Mouse (Mus musculus): Measurements from ENCODE around the gene Usp6nl. TPM values are rescaled to one million over a fixed set of nuclear protein-coding genes. Genes with fewer than 3 reads are reported as not detected.

Usp6nl gene
- polyA plus RNA-seq, 1 experiment, result 1.9 TPM

DNA sequence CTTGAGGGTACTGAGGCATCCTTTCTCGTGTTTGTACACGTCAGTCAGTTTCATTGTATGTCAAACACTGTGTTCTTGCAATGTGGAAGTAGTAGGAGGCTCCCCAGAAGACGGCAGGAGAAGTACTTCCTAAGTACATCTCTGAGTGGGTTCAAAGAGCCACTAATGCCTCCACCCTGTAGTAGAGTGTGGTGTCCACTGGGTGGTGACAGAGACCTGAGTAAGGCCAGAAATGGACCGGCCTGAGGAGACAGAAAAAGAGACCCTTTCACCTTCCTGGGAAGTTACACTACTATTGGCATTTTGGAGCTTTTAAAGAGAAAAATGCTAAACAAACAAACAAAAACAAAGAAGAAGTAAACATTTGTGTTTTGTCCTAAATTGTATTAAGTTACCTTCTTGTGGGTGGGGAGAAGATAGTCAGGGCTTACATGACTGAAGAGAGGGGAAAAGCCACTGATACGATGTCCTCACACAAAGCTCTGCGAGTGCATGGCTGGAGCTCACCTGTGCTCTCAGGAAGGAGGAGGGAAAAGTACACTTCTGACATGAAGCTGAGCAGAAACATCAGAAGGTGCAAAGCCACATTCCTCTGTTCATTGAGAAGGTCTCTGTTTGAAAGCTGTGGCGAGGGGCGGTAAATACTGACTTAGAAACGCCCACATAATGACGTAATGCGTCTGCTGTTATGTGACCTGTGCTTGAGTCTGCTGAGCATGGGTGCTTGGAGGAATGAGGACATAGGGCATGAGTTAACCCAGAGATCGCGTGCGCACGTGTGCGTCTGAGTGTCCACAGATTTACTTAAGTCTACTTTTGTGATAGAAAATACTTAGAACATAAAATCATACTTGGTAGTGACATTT is 113.9 kb downstream of the Usp6nl start:
- Histone ChIP-seq H3K4me1 (peaks cover 82% of the 10 kb centered on the region), H3K4me3 (replicated peaks) (no peak overlapping the region), H3K36me3 (replicated peaks; ENCODE audit: low read length) (peaks cover 75% of the 10 kb centered on the region), H3K27me3 (replicated peaks) (no peaks in the 10 kb centered on the region), H3K9me3 (0 out of 2 replicates have a peak, but pooled peaks cover 4% of the 10 kb centered on the region)
- TF ChIP-seq FLI1 (IDR thresholded peaks at IDR 0.05; ENCODE audit: low read length), result no peak
- no peak for TF ChIP-seq GATA1 (IDR thresholded peaks at IDR 0.05; ENCODE audit: borderline replicate concordance, low read length)

DNA sequence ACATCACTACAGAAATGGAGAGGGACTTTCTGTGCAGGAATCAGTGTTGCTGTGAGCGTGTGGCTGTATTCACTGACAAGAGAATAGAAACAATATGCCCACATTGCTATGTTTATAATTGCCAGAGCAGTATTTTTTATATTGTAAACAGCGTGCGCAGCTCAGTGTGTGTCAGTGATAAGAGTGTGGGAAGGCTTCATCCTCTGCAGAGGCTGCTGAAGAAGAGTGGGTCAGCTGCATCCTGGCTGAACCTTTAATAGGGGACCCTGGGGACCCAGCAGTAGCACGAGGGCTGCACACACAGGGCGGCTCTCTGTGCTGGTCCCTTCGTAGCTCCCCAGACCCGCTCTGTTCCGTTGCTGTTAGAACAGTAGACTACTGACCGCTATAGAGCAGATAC is 119.2 kb downstream of the Usp6nl start:
- TF ChIP-seq GATA1 (IDR thresholded peaks at IDR 0.05; ENCODE audit: borderline replicate concordance, low read length) (no peak), FLI1 (IDR thresholded peaks at IDR 0.05; ENCODE audit: low read length) (no peak)
- Histone ChIP-seq H3K4me3 (replicated peaks) (peak overlapping the region; percentile 88), H3K4me1 (peaks cover 95% of the 10 kb centered on the region), H3K9me3 (0 out of 2 replicates have a peak, but pooled peaks cover 4% of the 10 kb centered on the region), H3K27me3 (replicated peaks) (no peaks in the 10 kb centered on the region), H3K36me3 (replicated peaks; ENCODE audit: low read length) (peaks cover 43% of the 10 kb centered on the region)

DNA sequence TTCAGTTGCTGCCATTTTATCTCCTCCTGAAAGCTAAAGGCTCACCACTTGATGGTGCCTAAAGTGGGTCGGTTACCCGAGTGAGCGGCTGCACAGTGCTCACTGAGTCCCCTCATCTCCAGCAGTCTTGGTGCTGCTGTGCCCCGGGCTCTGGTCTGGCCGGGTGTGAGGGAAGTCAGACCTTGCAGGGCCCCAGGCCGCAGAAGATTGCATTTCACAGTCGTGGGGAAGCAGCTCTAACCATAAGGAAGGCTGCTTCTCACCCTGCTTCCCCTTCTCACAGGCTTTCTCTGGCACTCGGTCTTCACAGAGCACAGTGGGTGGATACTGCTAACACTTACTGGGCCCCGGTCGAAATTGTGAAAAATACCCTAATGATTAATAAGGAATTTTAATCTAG is 119.8 kb downstream of the Usp6nl start:
- 0 out of 2 replicates have a peak, but pooled peaks cover 2% of the 10 kb centered on the region for H3K9me3 ChIP-seq
- H3K36me3 ChIP-seq (replicated peaks; ENCODE audit: low read length), result peaks cover 42% of the 10 kb centered on the region
- H3K4me3 ChIP-seq (replicated peaks), result peak overlapping the region; percentile 88
- H3K27me3 ChIP-seq (replicated peaks), result no peaks in the 10 kb centered on the region
- peaks cover 97% of the 10 kb centered on the region for H3K4me1 ChIP-seq
- TF ChIP-seq GATA1 (IDR thresholded peaks at IDR 0.05; ENCODE audit: borderline replicate concordance, low read length), result no peak
- TF ChIP-seq FLI1 (IDR thresholded peaks at IDR 0.05; ENCODE audit: low read length), result no peak

DNA sequence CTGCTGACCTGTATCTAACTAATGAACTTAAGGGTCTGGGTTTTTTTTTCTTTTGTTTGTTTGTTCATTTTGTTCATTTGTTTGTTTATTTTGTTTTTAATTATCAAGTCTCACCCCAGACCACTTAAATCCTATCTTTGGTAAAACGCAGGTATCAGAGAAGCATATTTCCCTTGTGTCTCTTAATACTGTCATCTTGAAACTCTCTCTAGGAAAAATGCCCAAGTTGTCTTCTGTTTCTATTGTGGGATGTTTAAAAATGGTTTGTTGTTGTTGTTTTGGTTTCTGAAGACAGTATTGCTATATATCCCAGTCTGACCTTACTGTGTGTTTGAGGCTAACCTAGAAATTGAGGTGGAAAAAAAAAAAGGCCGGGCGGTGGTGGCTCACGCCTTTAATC is 121.5 kb downstream of the Usp6nl start:
- Histone ChIP-seq H3K36me3 (replicated peaks; ENCODE audit: low read length) (peaks cover 32% of the 10 kb centered on the region), H3K4me1 (peaks cover 91% of the 10 kb centered on the region), H3K4me3 (replicated peaks) (no peak overlapping the region), H3K9me3 (no peaks in the 10 kb centered on the region), H3K27me3 (replicated peaks) (no peaks in the 10 kb centered on the region)
- TF ChIP-seq FLI1 (IDR thresholded peaks at IDR 0.05; ENCODE audit: low read length) (no peak), GATA1 (IDR thresholded peaks at IDR 0.05; ENCODE audit: borderline replicate concordance, low read length) (no peak)

DNA sequence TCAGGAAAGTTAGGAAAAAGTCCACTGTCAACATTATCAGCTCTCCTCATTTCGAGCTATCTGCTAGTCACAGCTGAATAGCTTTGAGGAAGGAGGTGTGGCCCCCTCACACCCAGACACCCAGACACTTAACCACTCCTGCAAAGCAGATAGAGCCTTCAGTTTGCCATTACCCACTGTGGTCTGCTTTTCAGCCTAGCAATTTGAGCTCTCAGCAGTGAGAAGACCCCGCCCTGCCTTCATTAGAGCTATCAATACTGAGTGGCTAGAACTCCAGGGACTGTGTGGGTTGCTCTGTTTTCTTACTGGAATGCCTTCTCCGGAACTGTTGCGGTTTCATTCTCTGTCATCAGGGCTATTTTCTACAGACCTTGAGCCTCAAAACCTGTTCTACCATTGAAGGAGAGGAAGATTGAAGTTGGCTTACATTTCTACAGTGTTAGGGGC is 122.3 kb downstream of the Usp6nl start:
- TF ChIP-seq FLI1 (IDR thresholded peaks at IDR 0.05; ENCODE audit: low read length) (no peak), GATA1 (IDR thresholded peaks at IDR 0.05; ENCODE audit: borderline replicate concordance, low read length) (no peak; the same call in 2 of the 3 replicates)
- Histone ChIP-seq H3K4me1 (peaks cover 87% of the 10 kb centered on the region), H3K9me3 (no peaks in the 10 kb centered on the region), H3K27me3 (replicated peaks) (no peaks in the 10 kb centered on the region), H3K4me3 (replicated peaks) (peak overlapping the region; percentile 85), H3K36me3 (replicated peaks; ENCODE audit: low read length) (peaks cover 32% of the 10 kb centered on the region)

DNA sequence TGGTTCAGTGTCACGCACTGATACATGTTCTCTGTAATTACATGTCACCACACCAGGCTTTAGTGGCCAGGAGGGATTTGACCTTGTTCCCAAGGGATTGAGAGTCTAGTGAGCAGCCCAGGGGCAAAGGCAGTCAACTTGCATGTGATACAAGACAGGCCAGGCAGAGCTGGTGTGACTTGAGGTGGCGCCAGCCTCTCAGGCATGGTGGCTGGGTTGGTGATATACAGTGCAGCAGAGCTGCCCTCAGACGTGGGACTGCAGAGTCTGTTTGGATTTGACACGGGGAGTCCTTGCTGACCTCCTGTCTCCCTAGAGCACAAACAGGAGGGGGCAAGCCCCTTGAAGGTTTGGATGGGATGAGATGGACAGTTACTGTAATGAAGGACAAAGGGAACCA is 123.4 kb downstream of the Usp6nl start:
- Histone ChIP-seq H3K27me3 (replicated peaks) (no peaks in the 10 kb centered on the region), H3K4me3 (replicated peaks) (no peak overlapping the region), H3K36me3 (replicated peaks; ENCODE audit: low read length) (peaks cover 21% of the 10 kb centered on the region), H3K4me1 (peaks cover 86% of the 10 kb centered on the region), H3K9me3 (no peaks in the 10 kb centered on the region)
- no peak for TF ChIP-seq GATA1 (IDR thresholded peaks at IDR 0.05; ENCODE audit: borderline replicate concordance, low read length)
- no peak for TF ChIP-seq FLI1 (IDR thresholded peaks at IDR 0.05; ENCODE audit: low read length)

DNA sequence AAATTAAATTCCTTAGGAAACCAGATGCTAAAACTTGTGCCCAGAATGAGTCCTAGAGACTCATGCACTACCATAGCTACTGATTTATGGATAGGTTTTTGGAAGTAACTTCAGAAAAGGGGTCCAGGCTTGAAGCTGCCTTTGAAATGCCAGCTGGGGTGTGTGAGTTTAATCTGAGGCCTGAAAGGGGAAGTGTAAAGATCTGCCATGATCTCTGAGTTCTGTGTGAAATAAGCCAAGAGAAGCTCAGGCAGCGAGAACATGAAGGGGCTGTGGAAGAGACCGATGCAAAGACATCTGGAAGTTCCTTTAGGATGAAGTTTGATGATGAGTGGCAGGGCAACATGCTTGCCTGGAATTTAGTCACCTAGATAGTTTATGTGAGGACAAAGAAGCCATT is 126.4 kb downstream of the Usp6nl start:
- no peak overlapping the region for H3K4me3 ChIP-seq (replicated peaks)

DNA sequence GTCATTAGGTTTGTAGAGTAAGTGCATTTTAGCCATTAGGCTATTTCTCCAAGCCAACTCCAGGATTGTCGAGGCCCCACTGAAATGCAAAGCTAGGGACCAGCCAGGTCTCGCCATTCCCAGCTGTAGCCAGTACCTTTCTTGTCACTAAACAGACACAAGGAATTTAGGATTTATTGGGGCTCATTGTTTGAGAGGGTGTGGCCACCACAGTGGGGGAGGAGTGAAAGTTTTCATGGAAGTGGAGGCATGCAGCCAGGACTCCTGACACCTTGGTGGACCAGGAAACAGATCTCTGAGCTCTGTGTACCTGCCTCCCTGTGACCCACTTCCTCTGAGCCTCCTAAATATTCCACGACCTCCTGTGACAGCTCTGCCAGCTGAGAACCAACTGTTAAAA is 127.2 kb downstream of the Usp6nl start:
- H3K36me3 ChIP-seq (replicated peaks; ENCODE audit: low read length), result peaks cover 10% of the 10 kb centered on the region
- H3K9me3 ChIP-seq, result no peaks in the 10 kb centered on the region
- H3K4me1 ChIP-seq, result peaks cover 79% of the 10 kb centered on the region
- H3K4me3 ChIP-seq (replicated peaks), result no peak overlapping the region
- no peak for TF ChIP-seq FLI1 (IDR thresholded peaks at IDR 0.05; ENCODE audit: low read length)
- no peaks in the 10 kb centered on the region for H3K27me3 ChIP-seq (replicated peaks)

More for the DNA sequence above, 126.4 kb downstream of the Usp6nl start:
- peaks cover 79% of the 10 kb centered on the region for H3K4me1 ChIP-seq
- H3K9me3 ChIP-seq, result no peaks in the 10 kb centered on the region
- TF ChIP-seq FLI1 (IDR thresholded peaks at IDR 0.05; ENCODE audit: low read length), result no peak
- no peak for TF ChIP-seq GATA1 (IDR thresholded peaks at IDR 0.05; ENCODE audit: borderline replicate concordance, low read length)
- no peaks in the 10 kb centered on the region for H3K27me3 ChIP-seq (replicated peaks)
- H3K36me3 ChIP-seq (replicated peaks; ENCODE audit: low read length), result peaks cover 10% of the 10 kb centered on the region

DNA sequence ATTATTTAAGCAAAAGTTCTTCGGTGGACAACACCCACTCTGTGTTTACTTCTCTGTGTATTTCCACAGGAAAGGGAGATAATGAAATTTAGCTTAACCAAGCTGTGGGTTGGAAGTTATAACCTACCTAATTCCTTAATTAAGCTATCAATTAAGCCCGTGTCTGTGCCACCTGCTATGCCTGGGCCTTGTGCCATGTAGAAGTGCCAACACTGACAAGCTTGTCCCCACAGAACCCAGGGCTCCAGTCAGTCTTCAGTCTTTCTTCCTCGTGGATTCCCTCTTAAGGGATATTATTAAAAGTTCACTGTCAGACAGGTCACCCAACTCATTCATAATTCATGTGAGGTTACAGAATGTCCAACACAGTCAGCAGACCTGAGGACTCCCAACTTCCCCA is 128.1 kb downstream of the Usp6nl start:
- no peaks in the 10 kb centered on the region for H3K27me3 ChIP-seq (replicated peaks)
- H3K9me3 ChIP-seq, result no peaks in the 10 kb centered on the region
- peaks cover 10% of the 10 kb centered on the region for H3K36me3 ChIP-seq (replicated peaks; ENCODE audit: low read length)
- TF ChIP-seq FLI1 (IDR thresholded peaks at IDR 0.05; ENCODE audit: low read length), result no peak
- no peak for TF ChIP-seq GATA1 (IDR thresholded peaks at IDR 0.05; ENCODE audit: borderline replicate concordance, low read length)
- no peak overlapping the region for H3K4me3 ChIP-seq (replicated peaks)
- peaks cover 79% of the 10 kb centered on the region for H3K4me1 ChIP-seq

DNA sequence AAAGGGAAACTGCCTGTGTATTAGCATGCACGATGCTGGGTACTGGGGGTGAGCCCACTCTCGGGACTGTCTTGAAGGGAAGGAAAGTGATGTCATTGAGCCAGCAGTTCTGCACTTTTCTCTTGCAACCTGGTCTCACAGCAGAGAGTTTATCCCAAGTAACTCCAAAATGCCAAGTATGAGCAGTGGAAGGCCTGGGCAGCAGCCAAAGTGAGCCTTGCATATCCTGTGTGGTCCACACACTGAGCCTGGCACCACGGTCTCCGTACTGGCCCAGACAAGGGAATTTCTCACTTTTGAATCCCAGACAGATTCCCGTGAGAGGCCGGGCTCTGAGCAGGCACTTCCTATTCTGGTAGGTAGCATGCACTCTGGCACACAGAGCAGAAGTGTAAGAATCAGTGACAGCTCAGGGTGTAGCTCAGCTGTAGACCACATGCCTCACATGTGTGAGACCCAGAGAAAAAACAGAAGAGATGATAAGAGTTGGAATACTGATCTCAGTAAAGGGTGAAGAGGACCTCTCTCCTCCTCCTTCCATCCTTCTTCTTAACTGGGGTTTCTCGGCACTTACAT is 132.6 kb downstream of the Usp6nl start:
- Histone ChIP-seq H3K27me3 (replicated peaks) (no peaks in the 10 kb centered on the region), H3K4me3 (replicated peaks) (no peak overlapping the region), H3K4me1 (peaks cover 63% of the 10 kb centered on the region), H3K36me3 (replicated peaks; ENCODE audit: low read length) (no peaks in the 10 kb centered on the region), H3K9me3 (no peaks in the 10 kb centered on the region)
- no peak for TF ChIP-seq FLI1 (IDR thresholded peaks at IDR 0.05; ENCODE audit: low read length)
- no peak for TF ChIP-seq GATA1 (IDR thresholded peaks at IDR 0.05; ENCODE audit: borderline replicate concordance, low read length)
